Mouse (Mus musculus) neural tube, embryonic 12.5 days (tissue): ENCODE data around the gene Fam50a. TPM values are rescaled to one million over a fixed set of nuclear protein-coding genes. Genes with fewer than 3 reads are reported as not detected.

Experiments
- ATAC-seq: fragments of 200-750 bp; cut with Nextera tagmentation; 2 replicates; pipeline ENCODE4 v1.8.0; 2017; ENCODE audit warnings: low read depth, mild to moderate bottlenecking, moderate TSS enrichment, moderate library complexity; ENCODE audit not compliant: low FRiP score
- H3K27ac ChIP-seq: fragments of 300-500 bp; sonication (generic); 2 replicates; pipeline ENCODE4 v1.5.1; 2016
- H3K27me3 ChIP-seq: fragments of 300-500 bp; sonication (generic); replicated peaks from 2 replicates; pipeline ENCODE4 v1.6.1; 2016; ENCODE audit warnings: mild to moderate bottlenecking
- H3K36me3 ChIP-seq: fragments of 300-500 bp; sonication (generic); 2 replicates; pipeline ENCODE4 v1.6.1; 2016; ENCODE audit warnings: mild to moderate bottlenecking
- H3K4me1 ChIP-seq: fragments of 300-500 bp; sonication (generic); 2 replicates; pipeline ENCODE4 v1.6.1; 2016
- H3K4me2 ChIP-seq: fragments of 300-500 bp; sonication (generic); replicated peaks from 2 replicates; pipeline ENCODE4 v1.6.1; 2016; ENCODE audit warnings: mild to moderate bottlenecking
- H3K4me3 ChIP-seq: fragments of 300-500 bp; sonication (generic); 2 replicates; pipeline ENCODE4 v1.5.1; 2016
- H3K9ac ChIP-seq: fragments of 300-500 bp; sonication (generic); 2 replicates; pipeline ENCODE4 v1.6.1; 2016; ENCODE audit warnings: mild to moderate bottlenecking
- H3K9me3 ChIP-seq: fragments of 300-500 bp; sonication (generic); 2 replicates; pipeline ENCODE4 v1.6.1; 2016; ENCODE audit warnings: mild to moderate bottlenecking
- WGBS: fragments of 180-500 bp; shearing (Covaris S2); methylation state at CpG from one replicate; pipeline ENCODE4 v1.1.7; 2016; 5-methylcytosine and 5-hydroxymethylcytosine counted together
- polyA plus RNA-seq: library from polyadenylated mRNA; unstranded; fragments of >200 nt; fragmentation: Nextera tagmentation; extraction: Ambion mirVana; gene quantifications from 2 replicates; pipeline ENCODE4 v1.2.1, GENCODE M21; 2016

The Fam50a gene
- polyA plus RNA-seq, 1 experiment from 2014 or later: 64.5 TPM

GRCm38 (mm10) chrX:74283092-74283437 lies 29.8 kb upstream of the Fam50a start:
- Histone ChIP-seq H3K27me3 (no peaks in the 10 kb centered on the region), H3K36me3 (no peaks in the 10 kb centered on the region), H3K4me1 (0 out of 2 replicates have a peak, but pooled peaks cover 7% of the 10 kb centered on the region), H3K9ac (peak overlapping the region; percentile 69), H3K27ac (no peak overlapping the region), H3K4me3 (peak overlapping the region; percentile 57), H3K4me2 (peak overlapping the region; percentile 70), H3K9me3 (no peaks in the 10 kb centered on the region)
- ATAC-seq: no peak; the same call in 1 of the 2 replicates
- 43% methylated on average over 5 of the region's 5 CpGs for WGBS

- Histone ChIP-seq H3K36me3 (peaks cover 8% of the 10 kb centered on the region; the same call in 1 of the 2 replicates), H3K27me3 (no peaks in the 10 kb centered on the region), H3K4me2 (no peak overlapping the region), H3K27ac (no peak overlapping the region), H3K4me1 (no peaks in the 10 kb centered on the region), H3K9ac (no peak overlapping the region), H3K4me3 (no peak overlapping the region), H3K9me3 (no peaks in the 10 kb centered on the region)
- ATAC-seq: no peak
- 77% methylated on average over 4 of the region's 4 CpGs for WGBS
Measured at GRCm38 (mm10) chrX:74293431-74293830, 19.4 kb upstream of the Fam50a start.

- Histone ChIP-seq H3K36me3 (peaks cover 18% of the 10 kb centered on the region), H3K4me3 (peak within 1 kb of the TSS; percentile 63), H3K4me2 (peak within 1 kb of the TSS; percentile 67), H3K9me3 (no peaks in the 10 kb centered on the region), H3K4me1 (no peaks in the 10 kb centered on the region), H3K27ac (no peak within 1 kb of the TSS), H3K9ac (peak within 1 kb of the TSS; percentile 75), H3K27me3 (no peaks in the 10 kb centered on the region)
- ATAC-seq: peak; percentile 97
- WGBS: 18% methylated on average over 37 of the region's 37 CpGs
Measured at GRCm38 (mm10) chrX:74296538-74297448, 16.0 kb upstream of the Fam50a start, which contains the start of gene Atp6ap1. TSS of gene Atp6ap1 (plus strand) at chrX:74297097.

- Histone ChIP-seq H3K9me3 (no peaks in the 10 kb centered on the region), H3K27ac (no peak overlapping the region), H3K27me3 (no peaks in the 10 kb centered on the region), H3K4me2 (no peak overlapping the region), H3K4me3 (no peak overlapping the region), H3K4me1 (no peaks in the 10 kb centered on the region), H3K9ac (no peak overlapping the region), H3K36me3 (peaks cover 24% of the 10 kb centered on the region)
- ATAC-seq: no peak
- 100% methylated on average over 1 of the region's 1 CpGs for WGBS
Measured at GRCm38 (mm10) chrX:74298348-74298747, 14.5 kb upstream of the Fam50a start.

- Histone ChIP-seq H3K36me3 (peaks cover 29% of the 10 kb centered on the region), H3K9ac (no peak overlapping the region), H3K27ac (no peak overlapping the region), H3K4me3 (no peak overlapping the region), H3K9me3 (no peaks in the 10 kb centered on the region), H3K27me3 (no peaks in the 10 kb centered on the region), H3K4me2 (no peak overlapping the region), H3K4me1 (no peaks in the 10 kb centered on the region)
- 85% methylated on average over 3 of the region's 3 CpGs for WGBS
- ATAC-seq: no peak
Measured at GRCm38 (mm10) chrX:74299721-74300120, 13.1 kb upstream of the Fam50a start.

- Histone ChIP-seq H3K4me1 (peaks cover 8% of the 10 kb centered on the region), H3K9ac (peak within 1 kb of the TSS; percentile 73), H3K9me3 (no peaks in the 10 kb centered on the region), H3K4me2 (peak within 1 kb of the TSS; percentile 75), H3K27me3 (no peaks in the 10 kb centered on the region), H3K27ac (peak within 1 kb of the TSS; percentile 64), H3K4me3 (peak within 1 kb of the TSS; percentile 58), H3K36me3 (peaks cover 47% of the 10 kb centered on the region)
- 15% methylated on average over 41 of the region's 41 CpGs for WGBS
- peak; percentile 82 for ATAC-seq
Measured at GRCm38 (mm10) chrX:74304867-74305700, 7.7 kb upstream of the Fam50a start, which contains the start of gene Gdi1. TSS of gene Gdi1 (plus strand) at chrX:74304998.

- Histone ChIP-seq H3K4me1 (peaks cover 22% of the 10 kb centered on the region), H3K9me3 (no peaks in the 10 kb centered on the region), H3K27ac (no peak within 1 kb of the TSS; the same call in 1 of the 2 replicates), H3K36me3 (peaks cover 13% of the 10 kb centered on the region; the same call in 1 of the 2 replicates), H3K4me2 (peak within 1 kb of the TSS; percentile 64), H3K27me3 (no peaks in the 10 kb centered on the region), H3K9ac (peak within 1 kb of the TSS; percentile 64), H3K4me3 (peak within 1 kb of the TSS; percentile 53)
- WGBS: 10% methylated on average over 21 of the region's 30 CpGs
- peak; percentile 95 for ATAC-seq
Measured at GRCm38 (mm10) chrX:74328725-74329161, 15.9 kb downstream of the Fam50a start, which contains the start of gene Plxna3. TSS of gene Plxna3 (plus strand) at chrX:74329066.

GRCm38 (mm10) chrX:74329215-74329671 lies 16.4 kb downstream of the Fam50a start:
- Histone ChIP-seq H3K9me3 (no peaks in the 10 kb centered on the region), H3K4me3 (peak overlapping the region; percentile 53), H3K36me3 (peaks cover 18% of the 10 kb centered on the region), H3K27ac (no peak overlapping the region), H3K4me2 (peak overlapping the region; percentile 64), H3K27me3 (no peaks in the 10 kb centered on the region), H3K9ac (peak overlapping the region; percentile 64), H3K4me1 (peaks cover 22% of the 10 kb centered on the region)
- ATAC-seq: peak; percentile 57
- 26% methylated on average over 10 of the region's 10 CpGs for WGBS

- WGBS: 44% methylated on average over 2 of the region's 2 CpGs
- H3K4me3 ChIP-seq: peak overlapping the region; percentile 53
Measured at GRCm38 (mm10) chrX:74330166-74330930, 17.5 kb downstream of the Fam50a start.

GRCm38 (mm10) chrX:74352645-74353466 lies 40.0 kb downstream of the Fam50a start:
- Histone ChIP-seq H3K27ac (no peak overlapping the region), H3K9ac (peak overlapping the region; percentile 55), H3K4me1 (no peaks in the 10 kb centered on the region), H3K4me3 (peak overlapping the region; percentile 39), H3K36me3 (no peaks in the 10 kb centered on the region), H3K9me3 (no peaks in the 10 kb centered on the region), H3K4me2 (peak overlapping the region; percentile 63), H3K27me3 (no peaks in the 10 kb centered on the region)
- WGBS: 27% methylated on average over 13 of the region's 13 CpGs
- peak; percentile 66 for ATAC-seq

More at GRCm38 (mm10) chrX:74330166-74330930, 17.5 kb downstream of the Fam50a start:
- Histone ChIP-seq H3K4me1 (peaks cover 22% of the 10 kb centered on the region), H3K27ac (no peak overlapping the region; the same call in 1 of the 2 replicates), H3K9ac (peak overlapping the region; percentile 64), H3K27me3 (no peaks in the 10 kb centered on the region), H3K36me3 (peaks cover 25% of the 10 kb centered on the region), H3K9me3 (no peaks in the 10 kb centered on the region), H3K4me2 (peak overlapping the region; percentile 64)
- ATAC-seq: no peak

- peak; percentile 80 for ATAC-seq
- H3K4me3 ChIP-seq: peak within 1 kb of the TSS; percentile 39
- peak within 1 kb of the TSS; percentile 55 for H3K9ac ChIP-seq
- no peak within 1 kb of the TSS for H3K27ac ChIP-seq
- no peaks in the 10 kb centered on the region for H3K27me3 ChIP-seq
- peak within 1 kb of the TSS; percentile 63 for H3K4me2 ChIP-seq
- no peaks in the 10 kb centered on the region for H3K4me1 ChIP-seq
- 18% methylated on average over 13 of the region's 22 CpGs for WGBS
- no peaks in the 10 kb centered on the region for H3K36me3 ChIP-seq
- H3K9me3 ChIP-seq: no peaks in the 10 kb centered on the region
Measured at GRCm38 (mm10) chrX:74353467-74353770, 40.6 kb downstream of the Fam50a start, which contains the start of gene Lage3. TSS of gene Lage3 (minus strand) at chrX:74353618.
